Mouse (Mus musculus) kidney, adult 11 months (tissue): ENCODE results near the gene Agap2.
A peak's percentile ranks its signal among the peaks of the same experiment; 100 is the strongest.

Experiments used
- DNase-seq: peaks from one replicate; pipeline ENCODE4 v3.0.0; 2022

Agap2 gene

GRCm38 (mm10) chr10:127078001-127078676 lies 3.1 kb downstream of the Agap2 start:
- DNase-seq = no peak

- DNase-seq = no peak
Observed at GRCm38 (mm10) chr10:127078677-127079575, 3.8 kb downstream of the Agap2 start.

GRCm38 (mm10) chr10:127079665-127080391 lies 4.7 kb downstream of the Agap2 start:
- DNase-seq = no peak

- no peak for DNase-seq
Observed at GRCm38 (mm10) chr10:127080901-127081780, 6.1 kb downstream of the Agap2 start.

- DNase-seq = no peak
Observed at GRCm38 (mm10) chr10:127081996-127082620, 7.0 kb downstream of the Agap2 start.

- DNase-seq = no peak
Observed at GRCm38 (mm10) chr10:127083292-127083914, 8.3 kb downstream of the Agap2 start.

- DNase-seq = no peak
Observed at GRCm38 (mm10) chr10:127083915-127084306, 8.8 kb downstream of the Agap2 start.

GRCm38 (mm10) chr10:127085052-127085451 lies 10.0 kb downstream of the Agap2 start:
- no peak for DNase-seq

- DNase-seq = no peak
Observed at GRCm38 (mm10) chr10:127085633-127086032, 10.5 kb downstream of the Agap2 start.

GRCm38 (mm10) chr10:127090560-127091411 lies 15.7 kb downstream of the Agap2 start:
- DNase-seq = peak; percentile 65

- DNase-seq = no peak
Observed at GRCm38 (mm10) chr10:127091507-127092396, 16.7 kb downstream of the Agap2 start.

GRCm38 (mm10) chr10:127092742-127093141 lies 17.7 kb downstream of the Agap2 start:
- no peak for DNase-seq

- no peak for DNase-seq
Observed at GRCm38 (mm10) chr10:127094382-127094802, 19.3 kb downstream of the Agap2 start.

- DNase-seq = no peak
Observed at GRCm38 (mm10) chr10:127098514-127098913, 23.4 kb downstream of the Agap2 start.

GRCm38 (mm10) chr10:127099191-127099590 lies 24.1 kb downstream of the Agap2 start:
- no peak for DNase-seq

GRCm38 (mm10) chr10:127099868-127100267 lies 24.8 kb downstream of the Agap2 start:
- DNase-seq = no peak

GRCm38 (mm10) chr10:127100414-127100813 lies 25.3 kb downstream of the Agap2 start:
- no peak for DNase-seq

GRCm38 (mm10) chr10:127101151-127101550 lies 26.1 kb downstream of the Agap2 start:
- no peak for DNase-seq

GRCm38 (mm10) chr10:127103631-127104030 lies 28.5 kb downstream of the Agap2 start:
- DNase-seq = no peak
